Mouse (Mus musculus) regulatory T cell (primary cell): ENCODE results near the gene 4930426L09Rik.

Experiments
- in situ Hi-C: fragments of 300-600 bp; cut with MboI, MseI; formaldehyde crosslinking; loops from one replicate; pipeline ENCODE4 v1.15.1; 2025; ENCODE audit warnings: high pct_unique_total_duplicates

4930426L09Rik gene

GRCm38 (mm10) chr2:18970461-18970860, 27.7 kb upstream of the 4930426L09Rik start:
- in situ Hi-C loops = loop anchor here (10.0 kb wide), 2 partner anchors 46 to 1576 kb away; no protein-coding TSS in a partner anchor

- in situ Hi-C loops = loop anchor here (10.0 kb wide), 2 partner anchors 47 to 1577 kb away; no protein-coding TSS in a partner anchor
These were observed 26.6 kb upstream of the 4930426L09Rik start for GRCm38 (mm10) chr2:18971564-18971963.

GRCm38 (mm10) chr2:18974882-18975645, 23.1 kb upstream of the 4930426L09Rik start:
- in situ Hi-C loops = loop anchor here (10.0 kb wide), 2 partner anchors 50 to 1580 kb away; no protein-coding TSS in a partner anchor

GRCm38 (mm10) chr2:18976175-18976574, 22.0 kb upstream of the 4930426L09Rik start:
- in situ Hi-C loops = loop anchor here (10.0 kb wide), 2 partner anchors 51 to 1581 kb away; no protein-coding TSS in a partner anchor

GRCm38 (mm10) chr2:18977201-18977805, 20.8 kb upstream of the 4930426L09Rik start:
- in situ Hi-C loops = loop anchor here (10.0 kb wide), 2 partner anchors 53 to 1583 kb away; no protein-coding TSS in a partner anchor

- in situ Hi-C loops = loop anchor here (10.0 kb wide), 2 partner anchors 54 to 1584 kb away; no protein-coding TSS in a partner anchor
These were observed 19.1 kb upstream of the 4930426L09Rik start for GRCm38 (mm10) chr2:18979046-18979445.

GRCm38 (mm10) chr2:18979675-18980074, 18.5 kb upstream of the 4930426L09Rik start:
- in situ Hi-C loops = loop anchor here (10.0 kb wide), 2 partner anchors 55 to 1585 kb away; no protein-coding TSS in a partner anchor

- in situ Hi-C loops = no loop called here
These were observed 15.6 kb upstream of the 4930426L09Rik start for GRCm38 (mm10) chr2:18982581-18982980.

- in situ Hi-C loops = no loop called here
These were observed 14.6 kb upstream of the 4930426L09Rik start for GRCm38 (mm10) chr2:18983546-18983945.

- in situ Hi-C loops = no loop called here
These were observed 13.9 kb upstream of the 4930426L09Rik start for GRCm38 (mm10) chr2:18984095-18984847.

- in situ Hi-C loops = no loop called here
These were observed 12.6 kb upstream of the 4930426L09Rik start for GRCm38 (mm10) chr2:18985506-18985905.

- in situ Hi-C loops = no loop called here
These were observed 9.3 kb upstream of the 4930426L09Rik start for GRCm38 (mm10) chr2:18988885-18989284.

- in situ Hi-C loops = loop anchor here (5.0 to 10.0 kb wide), 3 partner anchors 48 to 282 kb away; no protein-coding TSS in a partner anchor
These were observed 5.3 kb upstream of the 4930426L09Rik start for GRCm38 (mm10) chr2:18992512-18993510.

GRCm38 (mm10) chr2:18996451-18997211, 1.5 kb upstream of the 4930426L09Rik start:
- in situ Hi-C loops = loop anchor here (10.0 kb wide), 2 partner anchors 52 to 278 kb away; no protein-coding TSS in a partner anchor

- in situ Hi-C loops = loop anchor here (10.0 kb wide), 2 partner anchors 53 to 277 kb away; no protein-coding TSS in a partner anchor
These were observed 664 bp upstream of the 4930426L09Rik start for GRCm38 (mm10) chr2:18997387-18997971.

- in situ Hi-C loops = loop anchor here (10.0 kb wide), 2 partner anchors 55 to 275 kb away; no protein-coding TSS in a partner anchor
These were observed 1.3 kb downstream of the 4930426L09Rik start for GRCm38 (mm10) chr2:18999395-18999794.

GRCm38 (mm10) chr2:19004801-19005200, 6.7 kb downstream of the 4930426L09Rik start:
- in situ Hi-C loops = no loop called here

GRCm38 (mm10) chr2:19006124-19006523, 8.0 kb downstream of the 4930426L09Rik start:
- in situ Hi-C loops = no loop called here

- in situ Hi-C loops = no loop called here
These were observed 9.4 kb downstream of the 4930426L09Rik start for GRCm38 (mm10) chr2:19007580-19007979.
